Mouse (Mus musculus) MEL (cell line): ENCODE data around the gene Pxt1. TPM values are rescaled to one million over a fixed set of nuclear protein-coding genes. Genes with fewer than 3 reads are reported as not detected.
"Not testable (repeated sequence)": the region's sequence is repeated elsewhere in the genome, so short reads cannot be mapped to it uniquely, and the experiment has no call there.

Source experiments
- DNase-seq: peaks from one replicate; pipeline ENCODE4 v3.0.0; 2011; ENCODE audit warnings: low read depth, low spot score
- H3K27ac ChIP-seq: 2 replicates; pipeline ENCODE4 v1.5.1; 2012; ENCODE audit warnings: low read depth, mild to moderate bottlenecking, control low read depth, low read length, moderate library complexity; ENCODE audit not compliant: control insufficient read depth
- H3K27me3 ChIP-seq, 2 experiments: fragments of 150-350 bp in 1 of 2; sonication (generic) in 1 of 2; 2 replicates each; pipeline ENCODE4 v1.6.1; 2012; ENCODE audit warnings: low read length in 2 of 2, mild to moderate bottlenecking in 2 of 2, improper control_type of control experiment in 1 of 2, moderate library complexity in 1 of 2; ENCODE audit not compliant: insufficient read depth in 2 of 2, control insufficient read depth in 1 of 2
- H3K36me3 ChIP-seq, 2 experiments: 2 replicates each; pipeline ENCODE4 v1.6.1; 2012 to 2014; ENCODE audit warnings: low read length in 2 of 2, improper control_type of control experiment in 1 of 2, inconsistent platforms in 1 of 2, mild to moderate bottlenecking in 1 of 2; ENCODE audit not compliant: insufficient read depth in 2 of 2, control insufficient read depth in 1 of 2
- H3K4me1 ChIP-seq, 2 experiments: fragments of 150-350 bp in 1 of 2; sonication (generic) in 1 of 2; 2 replicates each; pipeline ENCODE4 v1.6.1; 2012; ENCODE audit warnings: low read length in 2 of 2, improper control_type of control experiment in 1 of 2, mild to moderate bottlenecking in 1 of 2; ENCODE audit not compliant: insufficient read depth in 2 of 2, control insufficient read depth in 1 of 2
- H3K4me3 ChIP-seq, 2 experiments: fragments of 150-350 bp in 1 of 2; sonication (generic) in 1 of 2; 2 replicates each; pipeline ENCODE4 v1.5.1; 2012; ENCODE audit warnings: low read depth in 2 of 2, low read length in 2 of 2, mild to moderate bottlenecking in 2 of 2, moderate library complexity in 2 of 2, control low read depth in 1 of 2, improper control_type of control experiment in 1 of 2; ENCODE audit not compliant: control insufficient read depth in 1 of 2, insufficient read depth in 1 of 2
- H3K79me2 ChIP-seq: 2 replicates; pipeline ENCODE4 v1.6.1; 2012; ENCODE audit warnings: mild to moderate bottlenecking, low read length, moderate library complexity; ENCODE audit not compliant: control insufficient read depth, poor library complexity, insufficient read depth
- H3K9ac ChIP-seq: 2 replicates; pipeline ENCODE4 v1.6.1; 2012; ENCODE audit warnings: low read depth, mild to moderate bottlenecking, control low read depth, low read length, moderate library complexity; ENCODE audit not compliant: control insufficient read depth, poor library complexity, severe bottlenecking
- H3K9me3 ChIP-seq: fragments of 150-350 bp; sonication (generic); replicated peaks from 2 replicates; pipeline ENCODE4 v1.6.1; 2012; ENCODE audit warnings: mild to moderate bottlenecking, low read length, improper control_type of control experiment, moderate library complexity; ENCODE audit not compliant: insufficient read depth
- EP300 ChIP-seq, 2 experiments: IDR thresholded peaks; 2 replicates each; pipeline ENCODE4 v1.6.1; 2011; ENCODE audit warnings: improper control_type of control experiment in 2 of 2, low read length in 2 of 2, low read depth in 1 of 2, mild to moderate bottlenecking in 1 of 2
- GABPA ChIP-seq: IDR thresholded peaks from 2 replicates; pipeline ENCODE4 v1.6.1; 2012; ENCODE audit warnings: low read depth, mild to moderate bottlenecking, inconsistent platforms, low read length, improper control_type of control experiment, moderate library complexity
- GATA1 ChIP-seq: IDR thresholded peaks from 2 replicates; pipeline ENCODE4 v1.6.1; 2011; ENCODE audit warnings: low read depth, low read length, improper control_type of control experiment
- KAT2A ChIP-seq: conservative IDR thresholded peaks from 2 replicates; pipeline ENCODE4 v1.6.1; 2012; ENCODE audit warnings: low read depth, low read length, improper control_type of control experiment, inconsistent platforms
- MEF2A ChIP-seq: IDR thresholded peaks from 2 replicates; pipeline ENCODE4 v1.6.1; 2014; ENCODE audit warnings: low read depth, mild to moderate bottlenecking, inconsistent platforms, low read length, improper control_type of control experiment; ENCODE audit not compliant: poor library complexity, insufficient replicate concordance, severe bottlenecking; ENCODE audit errors: extremely low read depth
- NELFE ChIP-seq: IDR thresholded peaks from 2 replicates; pipeline ENCODE4 v1.6.1; 2011; ENCODE audit warnings: low read depth, low read length, improper control_type of control experiment
- NRF1 ChIP-seq: IDR thresholded peaks from 2 replicates; pipeline ENCODE4 v1.6.1; 2014; ENCODE audit warnings: low read depth, mild to moderate bottlenecking, inconsistent platforms, low read length, improper control_type of control experiment, moderate library complexity; ENCODE audit not compliant: poor library complexity, insufficient read depth, severe bottlenecking
- POLR2A ChIP-seq, 2 experiments: IDR thresholded peaks; 2 replicates each; pipeline ENCODE4 v1.6.1; 2011 to 2012; ENCODE audit warnings: low read length in 2 of 2, mild to moderate bottlenecking in 2 of 2, control low read depth in 1 of 2, improper control_type of control experiment in 1 of 2, low read depth in 1 of 2, moderate library complexity in 1 of 2; ENCODE audit not compliant: control insufficient read depth in 1 of 2, insufficient read depth in 1 of 2, poor library complexity in 1 of 2
- POLR2AphosphoS2 ChIP-seq: IDR thresholded peaks from 2 replicates; pipeline ENCODE4 v1.6.1; 2011; ENCODE audit warnings: low read length, improper control_type of control experiment
- SIN3A ChIP-seq: IDR thresholded peaks from 2 replicates; pipeline ENCODE4 v1.6.1; 2012; ENCODE audit warnings: low read length, improper control_type of control experiment, inconsistent platforms
- SMC3 ChIP-seq: IDR thresholded peaks from 2 replicates; pipeline ENCODE4 v1.6.1; 2011; ENCODE audit warnings: low read depth, low read length, improper control_type of control experiment
- TAL1 ChIP-seq: IDR thresholded peaks from 2 replicates; pipeline ENCODE4 v1.6.1; 2012; ENCODE audit warnings: mild to moderate bottlenecking, inconsistent platforms, low read length, moderate library complexity, mixed read lengths
- USF2 ChIP-seq, 2 experiments: IDR thresholded peaks; 2 replicates each; pipeline ENCODE4 v1.6.1; 2011 to 2012; ENCODE audit warnings: improper control_type of control experiment in 2 of 2, low read length in 2 of 2, borderline replicate concordance in 1 of 2, inconsistent platforms in 1 of 2, low read depth in 1 of 2, mild to moderate bottlenecking in 1 of 2; ENCODE audit not compliant: insufficient read depth in 1 of 2
- ZMIZ1 ChIP-seq: IDR thresholded peaks from 2 replicates; pipeline ENCODE4 v1.6.1; 2012; ENCODE audit warnings: low read depth, mild to moderate bottlenecking, inconsistent platforms, low read length, improper control_type of control experiment, moderate library complexity
- ZNF384 ChIP-seq: IDR thresholded peaks from 2 replicates; pipeline ENCODE4 v1.6.1; 2012; ENCODE audit warnings: low read depth, mild to moderate bottlenecking, inconsistent platforms, low read length, improper control_type of control experiment
- polyA plus RNA-seq, 2 experiments: library from polyadenylated mRNA; stranded (reverse) in 1 of 2; unstranded in 1 of 2; fragments of >175 nt in 1 of 2; fragments of >200 nt in 1 of 2; gene quantifications; 2 replicates each; pipeline versions ENCODE4 v1.2.1 to v1.2.4; 2012; ENCODE audit warnings: low replicate concordance in 2 of 2, low read depth in 1 of 2; ENCODE audit not compliant: insufficient read length in 2 of 2, insufficient read depth in 1 of 2, missing spikeins in 1 of 2
- total RNA-seq: library from RNA; depleted of rRNA; stranded (reverse); fragments of 300-350 nt; gene quantifications from 2 replicates; pipeline ENCODE4 v1.2.3, GENCODE M21; 2012; rRNA removed

Gene Pxt1
- total RNA-seq (not detected in 2 replicates), polyA plus RNA-seq (not detected)

DNA sequence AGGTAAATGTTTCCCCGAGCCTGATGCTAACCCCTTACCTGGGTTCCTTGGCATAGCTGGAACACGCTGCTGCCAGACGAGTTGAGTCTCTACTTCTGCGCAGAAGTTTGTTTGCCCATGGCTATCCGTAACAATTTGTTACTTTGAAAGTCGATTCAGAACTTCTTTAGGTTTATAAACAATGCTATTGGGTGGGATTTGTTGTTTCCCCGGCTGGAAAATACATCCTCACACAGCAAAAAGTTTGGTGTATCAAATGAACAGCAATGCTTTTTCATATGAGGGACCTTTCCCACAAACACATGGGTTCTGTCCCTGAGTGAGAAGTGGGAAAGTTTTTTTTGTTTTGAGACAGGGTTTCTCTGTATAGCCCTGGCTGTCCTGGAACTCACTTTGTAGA lies at the start of gene Pxt1:
Gene Pxt1 (minus strand): TSS at position 101 of the 400 bp plus-strand sequence.
- Histone ChIP-seq H3K27ac (no peak within 1 kb of the TSS), H3K36me3 (no peaks in the 10 kb centered on the region), H3K9me3 (no peaks in the 10 kb centered on the region), H3K9ac (no peak within 1 kb of the TSS), H3K79me2 (no peaks in the 10 kb centered on the region), H3K4me1 (0 out of 4 replicates have a peak, but pooled peaks cover 0 to 2% of the 10 kb centered on the region in 2 experiments), H3K4me3 (no peak within 1 kb of the TSS), H3K27me3 (no peaks in the 10 kb centered on the region)
- DNase-seq = no peak
- TF ChIP-seq NRF1 (no peak), POLR2A (IDR thresholded peaks at IDR 0.05; ENCODE audit: control insufficient read depth in 1 of 2, insufficient read depth in 1 of 2, low read depth in 1 of 2, low read length in 2 of 2, poor library complexity in 1 of 2) (no peak), SIN3A (no peak)

DNA sequence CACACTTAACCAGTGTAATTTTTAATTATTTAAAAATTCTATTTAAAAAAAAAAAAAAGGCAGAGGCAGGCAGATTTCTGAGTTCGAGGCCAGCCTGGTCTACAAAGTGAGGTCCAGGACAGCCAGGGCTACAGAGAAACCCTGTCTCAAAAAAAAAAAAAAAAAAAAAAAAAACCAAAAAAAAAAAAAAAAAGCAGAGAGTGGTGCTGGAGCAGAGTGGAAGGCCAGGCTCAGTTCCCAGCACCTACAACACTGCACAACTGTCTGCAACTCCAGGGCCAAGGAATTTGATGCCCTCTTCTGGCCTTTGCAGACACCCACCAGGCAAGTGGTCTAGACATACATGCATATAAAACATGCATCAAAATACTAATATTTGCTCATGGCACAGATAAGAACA lies 49.4 kb upstream of the Pxt1 start:
- H3K36me3 ChIP-seq, H3K9me3 ChIP-seq, H3K27ac ChIP-seq, H3K27me3 ChIP-seq, H3K79me2 ChIP-seq, H3K4me3 ChIP-seq, H3K9ac ChIP-seq, H3K4me1 ChIP-seq, DNase-seq: not testable (repeated sequence)
- TF ChIP-seq ZNF384 = peak; percentile 57

DNA sequence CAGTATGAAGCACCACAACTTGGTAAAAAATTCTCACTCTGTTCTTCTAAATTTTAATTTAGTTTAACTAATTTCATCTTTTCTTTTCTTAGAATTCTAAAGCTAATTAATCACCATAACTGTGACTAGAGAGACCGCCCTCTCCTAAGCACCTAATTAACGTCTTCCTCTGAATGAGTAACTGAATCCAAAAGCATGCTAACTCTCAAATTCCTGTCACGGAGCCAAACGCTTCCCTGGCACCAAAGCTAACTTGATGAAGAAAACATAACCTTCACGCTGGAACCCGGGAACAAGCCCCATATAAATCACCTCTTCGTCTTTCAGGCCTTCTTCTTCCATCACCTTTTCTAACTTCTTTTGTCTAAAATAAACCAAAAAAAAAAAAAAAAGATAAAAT lies 48.5 kb upstream of the Pxt1 start:
- TF ChIP-seq POLR2AphosphoS2 (no peak), TAL1 (no peak), GABPA (no peak), SMC3 (no peak), KAT2A (no peak), USF2 (IDR thresholded peaks at IDR 0.05; ENCODE audit: borderline replicate concordance in 1 of 2, insufficient read depth in 1 of 2, low read depth in 1 of 2, low read length in 2 of 2) (no peak), EP300 (IDR thresholded peaks at IDR 0.05; ENCODE audit: low read depth in 1 of 2, low read length in 2 of 2) (no peak), NELFE (no peak), MEF2A (no peak), GATA1 (no peak), ZMIZ1 (no peak), ZNF384 (no peak)
- no peak for DNase-seq
- Histone ChIP-seq H3K9ac (no peak overlapping the region), H3K36me3 (peaks cover 0 to 7% of the 10 kb centered on the region in 2 experiments; a peak in 2 of 4 replicates), H3K4me3 (no peak overlapping the region), H3K4me1 (no peaks in the 10 kb centered on the region), H3K27ac (no peak overlapping the region), H3K27me3 (no peaks in the 10 kb centered on the region), H3K79me2 (no peaks in the 10 kb centered on the region), H3K9me3 (no peaks in the 10 kb centered on the region)
